Mouse (Mus musculus) limb, embryonic 11.5 days (tissue): ENCODE measurements around the gene Gm49354. TPM values are rescaled to one million over a fixed set of nuclear protein-coding genes. Genes with fewer than 3 reads are reported as not detected.
"Not testable (repeated sequence)": the region's sequence is repeated elsewhere in the genome, so short reads cannot be mapped to it uniquely, and the experiment has no call there.

ENCODE experiments used
- ATAC-seq: fragments of 200-750 bp; cut with Nextera tagmentation; 2 replicates; pipeline ENCODE4 v1.8.0; 2017; ENCODE audit warnings: low read depth; ENCODE audit not compliant: insufficient number of reproducible peaks, low FRiP score, low TSS enrichment
- DNase-seq: peaks from one replicate; pipeline ENCODE4 v3.0.0-alpha.2; 2015; ENCODE audit warnings: low spot score
- H3K27ac ChIP-seq: fragments of 300-500 bp; sonication (generic); replicated peaks from 2 replicates; pipeline ENCODE4 v1.5.1; 2014; ENCODE audit warnings: low read depth, mild to moderate bottlenecking, low read length
- H3K27me3 ChIP-seq: fragments of 300-500 bp; sonication (generic); 2 replicates; pipeline ENCODE4 v1.6.1; 2014; ENCODE audit warnings: mild to moderate bottlenecking, low read length, mixed read lengths; ENCODE audit not compliant: control insufficient read depth, insufficient read depth
- H3K36me3 ChIP-seq: fragments of 300-500 bp; sonication (generic); 2 replicates; pipeline ENCODE4 v1.6.1; 2014; ENCODE audit warnings: mild to moderate bottlenecking, low read length, moderate library complexity, mixed read lengths; ENCODE audit not compliant: control insufficient read depth, insufficient read depth
- H3K4me1 ChIP-seq: fragments of 300-500 bp; sonication (generic); 2 replicates; pipeline ENCODE4 v1.6.1; 2014; ENCODE audit warnings: low read length, mixed read lengths; ENCODE audit not compliant: control insufficient read depth, insufficient read depth
- H3K4me2 ChIP-seq: fragments of 300-500 bp; sonication (generic); 2 replicates; pipeline ENCODE4 v1.6.1; 2014; ENCODE audit warnings: low read depth, mild to moderate bottlenecking, moderate library complexity; ENCODE audit not compliant: severe bottlenecking
- H3K4me3 ChIP-seq: fragments of 300-500 bp; sonication (generic); 2 replicates; pipeline ENCODE4 v1.5.1; 2014; ENCODE audit warnings: low read depth, low read length
- H3K9ac ChIP-seq: fragments of 300-500 bp; sonication (generic); 2 replicates; pipeline ENCODE4 v1.6.1; 2014; ENCODE audit warnings: mild to moderate bottlenecking, low read length
- H3K9me3 ChIP-seq: fragments of 300-500 bp; sonication (generic); 2 replicates; pipeline ENCODE4 v1.6.1; 2016; ENCODE audit warnings: low read length; ENCODE audit not compliant: control insufficient read depth
- WGBS: fragments of 180-500 bp; shearing (Covaris S2); extraction: QIAGEN DNeasy Blood & Tissue Kit; methylation state at CpG from one replicate; pipeline ENCODE4 v1.1.7; 2014; 5-methylcytosine and 5-hydroxymethylcytosine counted together
- polyA plus RNA-seq: library from polyadenylated mRNA; unstranded; fragments of >200 nt; fragmentation: Nextera tagmentation; extraction: Ambion mirVana; gene quantifications from 2 replicates; pipeline ENCODE4 v1.2.1, GENCODE M21; 2014

The Gm49354 gene
- polyA plus RNA-seq, 1 experiment from 2014 or later, result not detected

DNA sequence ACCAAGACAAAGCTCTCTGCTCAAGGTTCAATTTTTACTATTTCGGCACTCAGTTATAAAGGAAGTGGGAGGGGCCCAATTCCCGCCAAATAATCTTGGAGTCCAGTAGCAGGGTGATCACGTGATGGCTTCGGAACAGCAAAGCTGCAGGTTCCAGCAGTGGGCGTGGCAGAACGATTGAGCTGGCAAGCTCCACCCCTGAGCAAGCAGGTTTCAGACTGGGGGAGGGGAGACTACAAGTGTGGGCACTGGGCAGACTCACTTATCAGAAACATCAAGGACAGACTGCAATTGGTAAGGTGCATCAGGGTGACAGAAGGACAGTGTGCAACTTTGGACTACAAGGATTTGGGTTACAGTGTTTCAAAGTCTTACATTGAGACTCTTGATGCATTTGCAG lies 47.7 kb downstream of the Gm49354 start:
- not testable (repeated sequence) for H3K9me3 ChIP-seq, H3K27ac ChIP-seq, H3K36me3 ChIP-seq, H3K4me1 ChIP-seq, H3K27me3 ChIP-seq, DNase-seq, H3K9ac ChIP-seq, ATAC-seq, H3K4me3 ChIP-seq, H3K4me2 ChIP-seq
- 34% methylated on average over 6 of the region's 6 CpGs for WGBS

DNA sequence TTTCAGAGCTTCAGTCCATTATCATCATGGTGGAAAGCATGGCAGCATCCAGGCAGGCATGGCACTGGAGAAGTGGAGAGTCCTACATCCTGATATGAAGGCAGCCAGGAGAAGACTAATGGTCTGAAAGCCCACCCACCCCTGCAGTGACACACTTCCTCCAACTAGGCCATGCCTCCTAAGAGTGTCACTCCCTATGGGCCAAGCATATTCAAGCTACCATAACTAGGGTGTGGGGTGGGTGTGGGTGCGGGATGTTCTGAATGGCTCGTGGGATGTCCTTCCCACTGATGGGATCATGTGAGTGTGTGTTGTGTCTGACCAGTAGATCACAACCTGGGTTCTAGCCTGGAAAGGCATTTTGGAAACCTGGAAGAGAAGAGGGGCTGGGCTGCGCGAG lies 48.1 kb downstream of the Gm49354 start:
- H3K9ac ChIP-seq, result no peak overlapping the region
- no peak overlapping the region for H3K4me2 ChIP-seq
- WGBS, result 85% methylated on average over 2 of the region's 4 CpGs
- no peaks in the 10 kb centered on the region for H3K27me3 ChIP-seq
- H3K4me1 ChIP-seq, result no peaks in the 10 kb centered on the region
- DNase-seq (no peak), ATAC-seq (no peak)
- H3K9me3 ChIP-seq, result no peaks in the 10 kb centered on the region
- H3K4me3 ChIP-seq, result no peak overlapping the region
- no peak overlapping the region for H3K27ac ChIP-seq
- H3K36me3 ChIP-seq, result no peaks in the 10 kb centered on the region

DNA sequence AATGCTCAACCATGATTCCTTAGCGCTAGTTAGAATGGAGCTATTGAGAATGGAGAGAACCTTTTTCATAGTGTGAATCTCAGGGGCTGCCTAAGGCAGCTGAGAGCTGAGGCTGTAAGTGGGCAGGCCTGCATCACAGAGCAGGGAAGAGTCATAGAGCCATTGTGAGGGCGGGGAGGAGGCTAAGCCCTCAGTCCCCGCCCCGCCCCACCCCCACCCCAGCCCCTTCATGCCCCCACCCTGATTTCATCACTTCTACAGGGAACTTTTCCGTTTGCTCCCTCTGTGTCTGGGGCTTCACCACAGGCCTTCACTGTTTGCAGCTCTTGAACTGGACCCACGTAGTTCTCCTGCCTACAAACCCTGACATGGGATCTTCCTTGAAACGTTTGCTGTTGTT lies 50.4 kb downstream of the Gm49354 start, which contains the start of gene Spata31d1d:
Gene Spata31d1d (minus strand): TSS at position 101 of the 400 bp plus-strand sequence.
- H3K9me3 ChIP-seq, result no peaks in the 10 kb centered on the region
- H3K4me2 ChIP-seq, result no peak within 1 kb of the TSS
- no peaks in the 10 kb centered on the region for H3K36me3 ChIP-seq
- 47% methylated on average over 7 of the region's 7 CpGs for WGBS
- no peak within 1 kb of the TSS for H3K9ac ChIP-seq
- no peak within 1 kb of the TSS for H3K27ac ChIP-seq
- no peak within 1 kb of the TSS for H3K4me3 ChIP-seq
- no peaks in the 10 kb centered on the region for H3K4me1 ChIP-seq
- no peaks in the 10 kb centered on the region for H3K27me3 ChIP-seq
- ATAC-seq, result no peak
- DNase-seq, result no peak

DNA sequence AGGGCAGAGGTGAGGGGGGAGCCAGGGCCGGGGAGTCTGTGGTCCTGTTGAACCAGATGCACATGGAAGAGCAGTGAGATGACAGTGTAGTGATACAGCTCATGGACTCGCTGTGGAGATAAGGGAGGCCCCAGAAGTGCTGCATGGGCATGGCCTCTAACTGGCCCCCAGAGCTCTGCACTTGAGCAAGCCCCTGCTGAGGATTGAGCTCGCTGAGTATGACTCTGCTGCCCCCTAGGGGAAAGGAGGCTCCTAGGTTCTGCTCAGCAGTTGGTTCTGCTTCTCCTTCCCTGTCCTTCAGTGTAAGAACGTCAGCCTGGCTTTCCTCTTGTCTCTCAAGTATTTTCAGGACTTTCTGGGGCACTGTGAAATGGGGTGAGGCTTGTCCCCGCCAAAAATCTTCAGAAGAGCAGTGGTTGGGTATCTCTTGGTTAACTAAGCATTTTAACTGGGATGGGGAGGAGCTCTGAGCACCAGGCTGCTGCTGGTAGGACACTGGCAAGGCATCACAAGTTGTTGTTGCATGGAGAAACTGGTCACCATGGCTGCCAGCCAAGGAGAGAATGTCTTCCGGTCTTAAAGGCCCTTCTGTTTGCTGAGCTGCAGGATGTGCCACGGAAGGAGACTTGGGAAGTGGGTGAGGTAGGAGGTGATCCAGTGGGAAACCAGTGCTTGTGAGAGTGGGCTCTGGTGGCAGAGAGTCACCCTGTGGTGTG lies 53.5 kb downstream of the Gm49354 start:
- H3K36me3 ChIP-seq, result no peaks in the 10 kb centered on the region
- no peak overlapping the region for H3K4me3 ChIP-seq
- DNase-seq, result peak; percentile 87
- no peak overlapping the region for H3K4me2 ChIP-seq
- no peaks in the 10 kb centered on the region for H3K9me3 ChIP-seq
- WGBS, result 34% methylated on average over 7 of the region's 7 CpGs
- no peaks in the 10 kb centered on the region for H3K4me1 ChIP-seq
- ATAC-seq, result no peak
- H3K27ac ChIP-seq, result no peak overlapping the region
- H3K27me3 ChIP-seq, result no peaks in the 10 kb centered on the region
- H3K9ac ChIP-seq, result no peak overlapping the region

DNA sequence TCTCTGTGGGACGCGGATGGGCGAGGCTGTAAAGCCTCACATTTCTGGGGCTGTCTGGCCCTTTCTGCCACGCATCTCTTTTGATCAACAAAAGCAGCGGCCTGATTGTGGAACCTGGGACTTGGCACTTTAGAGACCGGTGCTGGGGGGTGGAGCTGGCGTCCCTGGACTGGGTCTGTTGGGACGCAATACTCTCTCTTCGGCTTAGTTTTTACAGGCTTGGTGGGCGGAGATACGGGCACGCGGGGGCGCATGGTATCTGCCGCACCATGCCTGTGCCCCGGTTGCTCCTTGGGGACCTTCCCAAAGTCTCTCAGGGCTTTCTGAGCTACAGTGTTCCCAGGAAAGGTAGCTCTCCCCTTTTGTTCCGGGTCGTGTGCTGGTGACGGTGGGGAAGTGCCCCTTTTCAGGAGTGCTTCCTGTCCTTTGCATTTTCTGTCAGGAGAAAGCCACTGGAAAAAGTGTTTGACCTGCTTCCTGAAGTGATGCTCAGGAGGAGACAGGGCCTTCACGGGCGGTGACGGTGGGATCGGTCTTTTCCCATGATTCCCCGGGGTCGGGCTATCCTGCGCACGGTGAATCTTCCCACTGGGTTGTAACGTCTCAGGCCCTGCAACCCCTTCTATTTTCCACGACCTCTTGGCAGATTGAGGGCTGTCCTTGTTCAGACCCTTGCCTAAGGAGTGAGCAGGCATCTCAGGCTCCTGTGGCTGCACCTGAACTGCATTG lies 55.7 kb downstream of the Gm49354 start:
- Histone ChIP-seq H3K4me2 (peak overlapping the region; percentile 35; the same call in 1 of the 2 replicates), H3K9me3 (no peaks in the 10 kb centered on the region), H3K27me3 (no peaks in the 10 kb centered on the region), H3K36me3 (no peaks in the 10 kb centered on the region), H3K4me3 (0 out of 2 replicates have a peak overlapping the region, but pooled peaks have one; percentile 3), H3K9ac (peak overlapping the region; percentile 57), H3K4me1 (no peaks in the 10 kb centered on the region), H3K27ac (no peak overlapping the region)
- WGBS, result 27% methylated on average over 29 of the region's 29 CpGs
- ATAC-seq, result no peak
- DNase-seq, result no peak

DNA sequence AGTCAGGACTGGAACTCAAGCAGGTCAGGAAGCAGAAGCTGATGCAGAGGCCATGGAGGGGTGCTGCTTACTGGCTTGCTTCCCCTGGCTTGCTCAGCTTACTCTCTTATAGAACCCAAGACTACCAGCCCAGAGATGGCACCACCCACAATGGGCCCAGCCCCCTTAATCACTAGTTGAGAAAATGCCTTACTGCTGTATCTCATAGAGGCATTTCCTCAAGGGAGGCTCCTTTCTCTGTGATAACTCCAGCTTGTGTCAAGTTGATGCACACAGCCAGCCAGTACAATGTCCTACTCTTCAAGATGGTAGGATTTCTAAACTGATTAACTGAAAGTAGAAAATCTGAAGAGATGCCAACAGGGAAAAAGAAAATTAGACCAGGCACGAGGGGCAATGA lies 60.0 kb downstream of the Gm49354 start:
- not testable (repeated sequence) for H3K4me2 ChIP-seq, H3K36me3 ChIP-seq, H3K9me3 ChIP-seq, ATAC-seq, H3K4me1 ChIP-seq, H3K27me3 ChIP-seq, H3K4me3 ChIP-seq, H3K9ac ChIP-seq, DNase-seq, H3K27ac ChIP-seq
- WGBS, result 86% methylated on average over 1 of the region's 1 CpGs

DNA sequence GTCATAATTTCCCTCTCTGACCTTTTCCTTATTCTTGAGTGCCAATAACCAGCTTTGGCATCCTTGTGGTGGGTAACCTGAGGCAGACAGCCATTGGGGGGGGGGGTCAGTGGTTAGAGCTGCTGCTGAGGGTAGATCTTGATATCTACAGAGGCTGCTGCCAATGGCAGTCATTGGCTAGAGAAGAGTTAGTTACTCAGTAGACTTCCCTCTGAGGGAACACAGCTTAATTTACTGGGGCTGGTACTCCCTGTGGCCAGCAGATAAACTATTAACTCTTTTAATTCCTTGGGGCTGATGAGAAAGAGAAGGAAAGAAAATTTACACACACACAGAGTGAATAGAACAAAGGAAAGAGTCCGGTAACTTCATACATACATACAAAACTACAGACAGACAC lies 62.6 kb downstream of the Gm49354 start:
- no peak overlapping the region for H3K27ac ChIP-seq

DNA sequence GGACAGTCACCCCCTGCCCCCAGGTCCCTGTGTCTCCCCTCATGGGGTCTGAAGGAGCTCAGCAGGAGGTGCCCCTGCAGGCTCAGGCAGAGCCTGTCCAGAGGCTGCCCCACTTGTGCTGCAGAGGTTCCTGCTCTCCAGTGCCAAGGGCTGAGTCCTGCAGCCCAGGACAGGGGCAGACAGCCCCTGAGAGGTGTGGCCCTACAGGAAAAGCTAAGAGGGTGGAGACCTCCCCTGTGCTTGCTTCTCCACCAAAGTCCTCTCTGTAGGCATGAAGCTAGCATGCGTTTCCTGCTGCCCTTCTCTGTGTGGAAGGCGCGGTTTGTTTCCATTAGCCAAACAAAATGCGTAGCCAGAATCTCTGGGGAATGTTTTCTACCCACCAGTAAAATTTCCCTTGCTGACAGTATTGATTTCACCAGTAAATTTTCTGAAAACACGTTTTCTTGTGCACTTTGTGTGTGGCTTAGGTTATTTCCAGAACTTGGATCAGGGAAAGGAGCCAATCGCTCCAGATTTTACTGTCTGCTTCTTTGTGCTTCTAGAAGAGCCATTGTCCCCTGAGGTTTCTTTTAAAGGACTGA lies 63.1 kb downstream of the Gm49354 start:
- H3K9me3 ChIP-seq, H3K27me3 ChIP-seq, H3K9ac ChIP-seq, H3K36me3 ChIP-seq, H3K27ac ChIP-seq, H3K4me3 ChIP-seq, H3K4me2 ChIP-seq, DNase-seq, H3K4me1 ChIP-seq, ATAC-seq: not testable (repeated sequence)
- 44% methylated on average over 6 of the region's 6 CpGs for WGBS

More for the DNA sequence above, 62.6 kb downstream of the Gm49354 start:
- Histone ChIP-seq H3K36me3 (no peaks in the 10 kb centered on the region), H3K4me2 (no peak overlapping the region), H3K27me3 (no peaks in the 10 kb centered on the region), H3K4me3 (no peak overlapping the region), H3K9ac (no peak overlapping the region), H3K4me1 (0 out of 2 replicates have a peak, but pooled peaks cover 2% of the 10 kb centered on the region), H3K9me3 (no peaks in the 10 kb centered on the region)
- DNase-seq, result no peak
- WGBS, result 90% methylated on average over 1 of the region's 1 CpGs
- no peak for ATAC-seq
